Mouse (Mus musculus) CH12.LX (cell line): ENCODE data around the gene Psap. TPM values are rescaled to one million over a fixed set of nuclear protein-coding genes. Genes with fewer than 3 reads are reported as not detected.

Experiments
- DNase-seq: peaks from one replicate; pipeline ENCODE4 v3.0.0-alpha.2; 2013; ENCODE audit errors: extremely low read depth
- H3K27ac ChIP-seq: 2 replicates; pipeline ENCODE4 v1.5.1; 2012; ENCODE audit warnings: low read depth, mild to moderate bottlenecking, control low read depth, moderate library complexity; ENCODE audit not compliant: insufficient read depth
- H3K27me3 ChIP-seq: replicated peaks from 2 replicates; pipeline ENCODE3; 2012; ENCODE audit warnings: inconsistent platforms
- H3K36me3 ChIP-seq, 2 experiments: replicated peaks in 1 of 2; 2 replicates each; pipeline versions ENCODE3 to v1.6.1; 2012; ENCODE audit warnings: inconsistent platforms in 1 of 2, low read length in 1 of 2, mild to moderate bottlenecking in 1 of 2, mixed read lengths in 1 of 2, moderate library complexity in 1 of 2; ENCODE audit not compliant: control insufficient read depth in 1 of 2, insufficient read depth in 1 of 2
- H3K4me1 ChIP-seq, 2 experiments: 2 replicates each; pipeline ENCODE4 v1.6.1; 2012; ENCODE audit warnings: inconsistent platforms in 1 of 2, moderate library complexity in 1 of 2; ENCODE audit not compliant: insufficient read depth in 2 of 2, control insufficient read depth in 1 of 2
- H3K4me2 ChIP-seq: 2 replicates; pipeline ENCODE4 v1.6.1; 2012; ENCODE audit warnings: low read depth, mild to moderate bottlenecking, control low read depth; ENCODE audit not compliant: poor library complexity, insufficient read depth, severe bottlenecking
- H3K4me3 ChIP-seq, 3 experiments: fragments of 150-350 bp in 1 of 3; sonication (generic) in 1 of 3; replicated peaks in 1 of 3; 2 replicates each; pipeline versions ENCODE3 to v1.5.1; 2011 to 2012; ENCODE audit warnings: low read depth in 2 of 3, low read length in 2 of 3, mild to moderate bottlenecking in 2 of 3, moderate library complexity in 2 of 3, control low read depth in 1 of 3, improper control_type of control experiment in 1 of 3, inconsistent platforms in 1 of 3, mixed read lengths in 1 of 3; ENCODE audit not compliant: poor library complexity in 1 of 3
- H3K79me2 ChIP-seq: replicated peaks from 2 replicates; pipeline ENCODE4 v1.6.1; 2012; ENCODE audit warnings: mild to moderate bottlenecking, moderate library complexity; ENCODE audit not compliant: control insufficient read depth, poor library complexity, insufficient read depth, severe bottlenecking; ENCODE audit errors: extremely low read depth
- H3K9ac ChIP-seq: 2 replicates; pipeline ENCODE4 v1.6.1; 2012; ENCODE audit warnings: low read depth, mild to moderate bottlenecking, control low read depth, moderate library complexity; ENCODE audit not compliant: insufficient read depth
- H3K9me3 ChIP-seq: replicated peaks from 2 replicates; pipeline ENCODE3; 2012; ENCODE audit warnings: low read length, inconsistent platforms, mixed read lengths
- BHLHE40 ChIP-seq: IDR thresholded peaks from 2 replicates; pipeline ENCODE4 v1.6.1; 2011; ENCODE audit warnings: mild to moderate bottlenecking, low read depth, low read length, improper control_type of control experiment
- CHD1 ChIP-seq: IDR thresholded peaks from 2 replicates; pipeline ENCODE4 v1.6.1; 2012; ENCODE audit warnings: low read depth, low read length, improper control_type of control experiment, inconsistent platforms
- CHD2 ChIP-seq: IDR thresholded peaks from 2 replicates; pipeline ENCODE4 v1.6.1; 2011; ENCODE audit warnings: low read length, improper control_type of control experiment
- CTCF ChIP-seq, 2 experiments: IDR thresholded peaks in 1 of 2; conservative IDR thresholded peaks in 1 of 2; 2 replicates each; pipeline ENCODE4 v1.5.1; 2011 to 2012; ENCODE audit warnings: low read depth in 2 of 2, low read length in 2 of 2, improper control_type of control experiment in 1 of 2, inconsistent platforms in 1 of 2, mild to moderate bottlenecking in 1 of 2, moderate library complexity in 1 of 2
- E2F4 ChIP-seq: IDR thresholded peaks from 2 replicates; pipeline ENCODE4 v1.6.1; 2011; ENCODE audit warnings: low read depth, low read length, improper control_type of control experiment; ENCODE audit not compliant: insufficient replicate concordance
- ELF1 ChIP-seq: IDR thresholded peaks from 2 replicates; pipeline ENCODE4 v1.6.1; 2014; ENCODE audit warnings: low read depth, mild to moderate bottlenecking, inconsistent platforms, low read length, improper control_type of control experiment
- EP300 ChIP-seq: IDR thresholded peaks from 2 replicates; pipeline ENCODE4 v1.6.1; 2011; ENCODE audit warnings: low read length, improper control_type of control experiment
- GABPA ChIP-seq: IDR thresholded peaks from 2 replicates; pipeline ENCODE4 v1.6.1; 2012; ENCODE audit warnings: low read depth, low read length, improper control_type of control experiment, inconsistent platforms; ENCODE audit not compliant: insufficient replicate concordance
- HCFC1 ChIP-seq: IDR thresholded peaks from 2 replicates; pipeline ENCODE4 v1.6.1; 2012; ENCODE audit warnings: low read depth, mild to moderate bottlenecking, inconsistent platforms, low read length, improper control_type of control experiment
- IRF4 ChIP-seq: IDR thresholded peaks from 2 replicates; pipeline ENCODE4 v1.6.1; 2014; ENCODE audit warnings: low read depth, mild to moderate bottlenecking, inconsistent platforms, low read length, improper control_type of control experiment
- JUND ChIP-seq: conservative IDR thresholded peaks from 2 replicates; pipeline ENCODE4 v1.6.1; 2011; ENCODE audit warnings: low read depth, low read length, improper control_type of control experiment
- KAT2A ChIP-seq: IDR thresholded peaks from 2 replicates; pipeline ENCODE4 v1.6.1; 2012; ENCODE audit warnings: low read length, improper control_type of control experiment, inconsistent platforms; ENCODE audit not compliant: insufficient replicate concordance
- MAFK ChIP-seq: IDR thresholded peaks from 2 replicates; pipeline ENCODE4 v1.6.1; 2011; ENCODE audit warnings: low read length, improper control_type of control experiment; ENCODE audit not compliant: insufficient replicate concordance
- MAX ChIP-seq: IDR thresholded peaks from 2 replicates; pipeline ENCODE4 v1.6.1; 2011; ENCODE audit warnings: low read length, improper control_type of control experiment
- MAZ ChIP-seq: IDR thresholded peaks from 2 replicates; pipeline ENCODE4 v1.6.1; 2012; ENCODE audit warnings: low read depth, mild to moderate bottlenecking, inconsistent platforms, low read length, improper control_type of control experiment, moderate library complexity
- MXI1 ChIP-seq: IDR thresholded peaks from 2 replicates; pipeline ENCODE4 v1.6.1; 2011; ENCODE audit warnings: mild to moderate bottlenecking, low read depth, low read length, improper control_type of control experiment
- NELFE ChIP-seq: IDR thresholded peaks from 2 replicates; pipeline ENCODE4 v1.6.1; 2011; ENCODE audit warnings: low read depth, low read length, improper control_type of control experiment
- NRF1 ChIP-seq: IDR thresholded peaks from 2 replicates; pipeline ENCODE4 v1.6.1; 2014; ENCODE audit warnings: low read depth, mild to moderate bottlenecking, inconsistent platforms, low read length, improper control_type of control experiment, moderate library complexity
- PAX5 ChIP-seq: IDR thresholded peaks from 2 replicates; pipeline ENCODE4 v1.6.1; 2012; ENCODE audit warnings: low read length, inconsistent platforms, mixed read lengths
- POLR2AphosphoS2 ChIP-seq: IDR thresholded peaks from 2 replicates; pipeline ENCODE4 v1.6.1; 2011; ENCODE audit warnings: low read depth, low read length, improper control_type of control experiment
- RAD21 ChIP-seq: IDR thresholded peaks from 2 replicates; pipeline ENCODE4 v1.6.1; 2011; ENCODE audit warnings: low read depth, mild to moderate bottlenecking, low read length, improper control_type of control experiment, moderate library complexity
- SMC3 ChIP-seq: IDR thresholded peaks from 2 replicates; pipeline ENCODE4 v1.6.1; 2011; ENCODE audit warnings: low read depth, low read length, improper control_type of control experiment
- TBP ChIP-seq: conservative IDR thresholded peaks from 2 replicates; pipeline ENCODE4 v1.6.1; 2011; ENCODE audit warnings: low read depth, low read length, improper control_type of control experiment
- TCF12 ChIP-seq: IDR thresholded peaks from 2 replicates; pipeline ENCODE4 v1.6.1; 2014; ENCODE audit warnings: low read depth, mild to moderate bottlenecking, inconsistent platforms, low read length, improper control_type of control experiment
- UBTF ChIP-seq: IDR thresholded peaks from 2 replicates; pipeline ENCODE4 v1.6.1; 2012; ENCODE audit warnings: low read depth, mild to moderate bottlenecking, inconsistent platforms, low read length, improper control_type of control experiment, moderate library complexity
- USF1 ChIP-seq: IDR thresholded peaks from 2 replicates; pipeline ENCODE4 v1.6.1; 2014; ENCODE audit warnings: low read depth, mild to moderate bottlenecking, inconsistent platforms, low read length, improper control_type of control experiment
- USF2 ChIP-seq: conservative IDR thresholded peaks from 2 replicates; pipeline ENCODE4 v1.6.1; 2011; ENCODE audit warnings: low read depth, low read length, improper control_type of control experiment
- ZC3H11A ChIP-seq: IDR thresholded peaks from 2 replicates; pipeline ENCODE4 v1.6.1; 2012; ENCODE audit warnings: low read depth, mild to moderate bottlenecking, inconsistent platforms, low read length, improper control_type of control experiment
- ZMIZ1 ChIP-seq: IDR thresholded peaks from 2 replicates; pipeline ENCODE4 v1.6.1; 2012; ENCODE audit warnings: low read depth, mild to moderate bottlenecking, inconsistent platforms, low read length, improper control_type of control experiment
- ZNF384 ChIP-seq: IDR thresholded peaks from 2 replicates; pipeline ENCODE4 v1.6.1; 2012; ENCODE audit warnings: low read depth, low read length, improper control_type of control experiment, inconsistent platforms
- dilution Hi-C: fragments of 300-500 bp; cut with MboI; formaldehyde crosslinking; loops from 2 replicates; pipeline ENCODE4 v1.14.3; 2020; ENCODE audit warnings: low sequenced_read_pairs; ENCODE audit not compliant: extremely low pct_unique_long_range_greater_than_20kb, extremely low pct_ligation_motif_present
- in situ Hi-C: fragments of 300-500 bp; cut with MboI; formaldehyde crosslinking; loops from 3 replicates; pipeline ENCODE4 v1.14.3; 2019; ENCODE audit warnings: low sequenced_read_pairs, low pct_ligation_motif_present, low pct_unique_long_range_greater_than_20kb, mixed read lengths
- polyA plus RNA-seq: library from polyadenylated mRNA; unstranded; fragments of >175 nt; gene quantifications from 2 replicates; pipeline ENCODE4 v1.2.1, GENCODE M21; 2012; ENCODE audit warnings: low read depth; ENCODE audit not compliant: insufficient read length
- total RNA-seq, 2 experiments: library from RNA; depleted of rRNA; stranded (reverse); fragments of 300-350 nt in 1 of 2; fragments of >200 nt in 1 of 2; gene quantifications; 2 replicates each; pipeline ENCODE4 v1.2.3; 2012 to 2014

Gene Psap
- total and polyA plus RNA-seq, 3 experiments = 223 to 470 (median 300) TPM

DNA sequence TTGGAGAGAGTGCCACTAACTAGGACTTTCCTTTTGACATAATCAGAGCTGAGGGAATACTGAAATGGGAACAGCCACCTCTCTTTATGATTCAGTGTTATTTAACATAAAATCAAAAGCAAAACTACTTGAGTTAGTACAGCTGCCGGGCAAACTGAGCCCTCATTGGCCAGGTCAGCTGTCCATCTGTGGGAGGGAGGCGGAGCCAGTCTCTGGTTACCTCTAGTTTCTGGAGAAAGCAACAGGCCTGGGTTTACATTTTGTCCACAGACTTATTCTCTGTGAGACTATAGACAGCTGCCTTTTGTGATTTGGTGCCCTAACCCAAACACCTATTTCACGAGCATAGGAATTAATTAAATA, 73.4 kb downstream of the Psap start:
- Histone ChIP-seq H3K4me2 (peak overlapping the region; percentile 85; the same call in 1 of the 2 replicates), H3K9ac (peak overlapping the region; percentile 45), H3K27me3 (peaks cover 15% of the 10 kb centered on the region), H3K4me1 (peaks cover 27 to 57% of the 10 kb centered on the region in 2 experiments), H3K9me3 (no peaks in the 10 kb centered on the region), H3K36me3 (no peaks in the 10 kb centered on the region), H3K79me2 (no peaks in the 10 kb centered on the region), H3K27ac (peak overlapping the region; percentile 19; the same call in 1 of the 2 replicates), H3K4me3 (peak overlapping the region in 2 of 3 experiments; percentile 41 to 78)
- dilution Hi-C loops = no loop called here
- DNase-seq = peak; percentile 85
- in situ Hi-C loops = loop anchor here (5.0 kb wide), 1 partner anchor 42 kb away; no protein-coding TSS in a partner anchor
- no peak for TF ChIP-seq ZNF384
- TF ChIP-seq UBTF = no peak
- no peak for TF ChIP-seq USF2
- no peak; the same call in 1 of the 2 replicates for TF ChIP-seq TCF12
- no peak for TF ChIP-seq ZC3H11A
- TF ChIP-seq IRF4 = peak; percentile 65
- TF ChIP-seq MAX = no peak
- TF ChIP-seq NRF1 = no peak
- TF ChIP-seq USF1 = no peak
- no peak for TF ChIP-seq POLR2AphosphoS2
- peak; percentile 78 for TF ChIP-seq CHD2
- TF ChIP-seq KAT2A = no peak
- TF ChIP-seq EP300 = no peak
- no peak for TF ChIP-seq MAFK
- TF ChIP-seq BHLHE40 = no peak
- TF ChIP-seq MXI1 = no peak
- no peak for TF ChIP-seq MAZ
- TF ChIP-seq ZMIZ1 = no peak
- TF ChIP-seq E2F4 = no peak
- TF ChIP-seq RAD21 = no peak
- TF ChIP-seq CHD1 = no peak
- no peak for TF ChIP-seq TBP
- TF ChIP-seq JUND = no peak
- 0 out of 2 replicates have a peak, but pooled peaks have one; percentile 0 for TF ChIP-seq NELFE
- TF ChIP-seq HCFC1 = peak; percentile 22; the same call in 1 of the 2 replicates
- no peak for TF ChIP-seq GABPA
- TF ChIP-seq PAX5 = no peak
- no peak for TF ChIP-seq CTCF (conservative IDR thresholded peaks at IDR 0.05 in 1 of 2, IDR thresholded peaks at IDR 0.05 in 1 of 2; ENCODE audit: low read depth in 2 of 2, low read length in 2 of 2)
- TF ChIP-seq ELF1 = 0 out of 2 replicates have a peak, but pooled peaks have one; percentile 27
- TF ChIP-seq SMC3 = no peak
